Mouse (Mus musculus): ENCODE measurements around the gene Hpcal4. TPM values are rescaled to one million over a fixed set of nuclear protein-coding genes. Genes with fewer than 3 reads are reported as not detected.
A peak's percentile ranks its signal among the peaks of the same experiment; 100 is the strongest.

Gene Hpcal4
- total RNA-seq, 2 experiments from 2014 or later: 530 to 532 TPM

DNA sequence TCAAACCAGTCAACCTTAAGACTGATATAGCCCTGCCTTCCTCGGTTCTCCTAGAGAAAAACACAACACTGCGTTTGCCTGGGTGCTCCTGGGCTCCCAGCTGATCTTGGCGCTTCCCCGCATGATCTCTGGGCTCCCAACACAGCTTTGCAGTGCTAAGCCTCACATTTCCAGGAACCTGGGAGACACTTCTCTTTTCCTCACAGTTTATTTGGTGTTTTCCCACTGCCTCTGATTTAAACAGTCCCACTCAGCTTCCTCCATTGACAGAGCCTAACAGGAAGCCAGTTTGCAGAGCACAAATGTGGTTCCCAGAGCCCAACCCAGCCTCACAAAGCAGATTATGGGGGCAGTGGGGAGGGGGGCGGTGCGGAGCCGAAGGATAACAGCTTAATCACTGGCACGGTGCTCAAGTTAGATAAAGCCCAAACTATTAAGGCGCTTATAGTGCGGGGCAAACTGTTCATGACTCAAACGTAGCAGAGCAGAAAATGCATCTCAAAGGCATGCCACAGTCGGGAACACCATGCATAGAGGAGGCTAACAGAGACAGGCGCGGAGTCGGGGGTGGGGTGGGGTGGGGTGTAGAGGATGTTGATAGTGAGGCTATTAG, 20.6 kb upstream of the Hpcal4 start:
- intact Hi-C loops (cut with DNase I): no loop called here
- no peak overlapping the region for H3K4me3 ChIP-seq
- no peak overlapping the region for H3K27ac ChIP-seq
- no peak for DNase-seq (ENCODE audit: extremely low spot score in 1 of 2, low spot score in 2 of 2)
- no peak for TF ChIP-seq CTCF (IDR thresholded peaks at IDR 0.05)

DNA sequence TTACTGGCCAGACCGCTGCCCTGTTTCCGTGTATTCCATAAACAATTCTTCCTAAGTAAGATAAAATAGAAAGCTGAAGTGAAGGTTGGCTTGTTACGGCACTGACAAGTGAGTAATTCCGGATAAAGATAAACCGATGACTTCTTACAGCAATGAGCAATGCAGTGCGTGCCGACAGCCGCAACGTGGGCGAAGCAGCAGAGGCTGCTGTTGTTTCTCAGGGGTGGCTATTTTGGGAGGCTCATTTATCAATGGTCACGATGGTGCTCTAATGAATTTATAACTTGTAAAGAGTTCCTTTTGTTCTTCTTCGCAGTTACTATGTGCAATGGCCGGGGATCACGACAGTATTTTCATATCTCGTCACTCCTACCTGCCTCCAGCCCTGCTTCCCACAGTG, 18.9 kb upstream of the Hpcal4 start:
- TF ChIP-seq CTCF (IDR thresholded peaks at IDR 0.05): no peak
- intact Hi-C loops (cut with DNase I): loop anchor here (1.0 to 2.0 kb wide), 2 partner anchors 17 to 19 kb away; partner anchors contain the start of gene Hpcal4
- no peak overlapping the region for H3K4me3 ChIP-seq
- peak in 1 of 2 experiments; percentile 64 for DNase-seq (ENCODE audit: extremely low spot score in 1 of 2, low spot score in 2 of 2)
- no peak overlapping the region for H3K27ac ChIP-seq

DNA sequence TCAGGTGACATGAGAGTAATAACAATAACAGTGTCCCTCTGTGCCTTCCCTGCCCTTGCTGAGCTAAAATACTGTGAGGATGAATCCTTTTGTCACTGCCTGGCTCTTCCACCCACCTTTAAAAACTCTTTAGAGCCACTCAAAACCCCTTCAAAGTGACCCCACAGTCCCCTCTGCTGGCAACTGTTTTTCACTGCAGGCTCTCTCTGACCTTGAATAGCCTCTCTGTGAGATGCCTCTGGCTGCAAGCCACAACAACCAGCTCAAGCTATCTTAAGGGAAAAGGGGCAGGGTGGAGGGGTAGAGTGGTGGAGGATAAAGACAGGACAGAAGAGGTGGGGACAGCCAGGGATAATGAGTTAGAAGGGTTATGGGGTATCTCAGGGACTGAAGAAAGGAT, 11.2 kb upstream of the Hpcal4 start:
- intact Hi-C loops (cut with DNase I): no loop called here
- Histone ChIP-seq H3K4me3 (no peak overlapping the region), H3K27ac (no peak overlapping the region)
- no peak for DNase-seq (ENCODE audit: extremely low spot score in 1 of 2, low spot score in 2 of 2)
- no peak; the same call in 1 of the 2 replicates for TF ChIP-seq CTCF (IDR thresholded peaks at IDR 0.05)

DNA sequence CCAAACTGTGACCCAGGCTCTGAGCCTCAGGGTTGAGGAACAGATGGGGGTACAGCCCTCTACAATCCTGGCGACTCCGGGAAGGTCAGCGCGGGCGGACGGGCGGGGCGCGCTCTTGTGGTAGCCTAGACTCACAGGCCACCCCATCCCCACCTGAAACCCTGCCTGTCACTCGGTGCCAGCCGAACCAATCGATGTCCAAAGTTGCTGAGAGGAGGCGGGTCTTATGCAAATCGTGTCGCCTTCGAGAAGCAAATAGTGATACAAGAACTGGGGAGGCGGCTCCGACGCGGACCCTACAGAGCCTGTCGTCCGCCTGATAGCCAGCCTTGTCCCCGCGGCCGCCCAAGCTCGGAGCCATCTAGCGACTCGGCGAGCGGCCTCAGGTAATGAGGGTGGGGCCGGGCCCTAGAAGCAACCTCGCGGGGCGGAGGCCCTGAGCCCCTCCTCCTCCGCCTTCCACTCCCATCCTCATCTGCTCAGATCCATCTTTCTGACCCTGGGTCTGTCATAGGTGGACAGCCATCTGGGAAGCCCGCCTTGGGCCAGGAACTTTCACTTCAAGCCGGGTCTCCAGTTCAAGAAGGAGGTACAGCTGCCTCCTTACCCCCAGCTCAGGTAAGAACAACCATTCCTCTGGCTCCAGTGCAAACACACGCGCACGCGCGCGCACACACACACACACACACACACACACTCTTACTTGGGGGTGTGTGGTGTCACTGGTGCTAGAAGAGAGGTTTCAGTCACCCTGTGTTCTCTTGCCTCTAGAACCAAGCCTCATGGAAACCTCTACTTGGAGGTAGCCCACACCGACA, 421 bp downstream of the Hpcal4 start:
- DNase-seq (ENCODE audit: extremely low spot score in 1 of 2, low spot score in 2 of 2): peak; percentile 88 to 92
- Histone ChIP-seq H3K4me3 (peak overlapping the region; percentile 80), H3K27ac (peak overlapping the region; percentile 96)
- intact Hi-C loops (cut with DNase I): loop anchor here (2.0 kb wide), 1 partner anchor 19 kb away; no protein-coding TSS in a partner anchor
- no peak for TF ChIP-seq CTCF (IDR thresholded peaks at IDR 0.05)

DNA sequence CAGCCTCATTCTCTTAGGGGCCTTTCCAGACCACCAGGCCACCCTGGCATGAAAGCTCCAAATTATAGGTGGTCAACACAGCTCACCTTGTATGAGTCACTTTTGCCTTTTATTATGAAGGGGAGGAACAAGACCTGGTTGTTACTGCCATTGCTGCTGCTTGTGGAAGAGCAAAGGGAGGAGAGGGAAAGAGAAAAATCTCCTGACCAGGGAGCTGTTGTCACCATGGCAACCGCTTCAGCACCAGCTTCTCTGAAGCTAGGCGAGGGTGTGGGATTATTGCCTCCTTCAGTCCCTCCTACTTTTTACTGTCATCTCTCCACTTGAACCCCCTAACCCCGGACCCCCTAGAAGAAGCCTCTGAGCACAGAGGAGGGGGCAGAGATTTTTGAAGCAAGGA, 1.8 kb downstream of the Hpcal4 start:
- Histone ChIP-seq H3K4me3 (peak overlapping the region; percentile 80), H3K27ac (peak overlapping the region; percentile 96)
- intact Hi-C loops (cut with DNase I): no loop called here

DNA sequence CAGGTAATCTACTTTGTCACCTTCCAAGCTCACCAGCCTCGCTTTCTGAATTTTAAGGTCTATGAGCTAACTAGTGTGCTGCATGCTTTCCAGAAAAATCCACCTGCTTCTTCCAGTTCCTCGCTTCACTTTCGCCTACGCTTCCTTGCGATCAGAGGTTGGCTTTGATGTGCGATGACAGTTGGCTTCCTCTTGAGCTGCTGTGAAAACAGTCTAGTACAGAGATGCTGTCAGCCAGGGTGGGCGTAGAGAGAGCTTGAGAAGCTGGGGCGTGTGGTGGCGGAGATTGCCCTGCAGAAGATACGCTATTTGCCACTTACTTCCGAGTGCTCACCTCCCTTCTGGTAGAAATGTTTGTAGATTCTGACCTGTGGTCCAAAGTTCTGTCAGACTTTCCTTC, 9.3 kb downstream of the Hpcal4 start:
- H3K4me3 ChIP-seq: no peak overlapping the region
- H3K27ac ChIP-seq: peak overlapping the region; percentile 63
- peak; percentile 40 to 53 for DNase-seq (ENCODE audit: extremely low spot score in 1 of 2, low spot score in 2 of 2)
- TF ChIP-seq CTCF (IDR thresholded peaks at IDR 0.05): no peak
- intact Hi-C loops (cut with DNase I): no loop called here

More for the DNA sequence above, 1.8 kb downstream of the Hpcal4 start:
- DNase-seq (ENCODE audit: extremely low spot score in 1 of 2, low spot score in 2 of 2): peak; percentile 49 to 52
- no peak for TF ChIP-seq CTCF (IDR thresholded peaks at IDR 0.05)

DNA sequence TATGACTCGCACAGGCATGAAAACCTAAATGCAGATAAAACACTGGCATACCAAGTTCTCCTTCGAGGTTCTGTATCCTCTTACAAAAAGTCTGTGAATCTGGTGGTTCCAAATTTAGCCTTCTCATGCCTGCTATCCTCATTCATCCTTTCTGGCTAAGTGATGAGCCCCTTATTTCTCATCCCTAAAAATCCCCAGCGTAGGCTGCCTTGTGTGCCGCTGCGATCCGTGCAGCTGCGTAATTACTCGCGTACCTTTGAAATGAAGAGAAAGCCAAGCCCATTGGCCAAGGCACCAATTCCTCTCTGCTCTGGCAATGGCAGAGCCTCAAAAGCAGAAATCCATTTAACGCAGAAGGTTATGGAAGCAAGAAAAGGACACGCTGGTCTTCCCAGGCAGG, 10.8 kb downstream of the Hpcal4 start:
- Histone ChIP-seq H3K27ac (peak overlapping the region; percentile 60), H3K4me3 (no peak overlapping the region)
- no peak for DNase-seq (ENCODE audit: extremely low spot score in 1 of 2, low spot score in 2 of 2)
- intact Hi-C loops (cut with DNase I): no loop called here
- TF ChIP-seq CTCF (IDR thresholded peaks at IDR 0.05): no peak

DNA sequence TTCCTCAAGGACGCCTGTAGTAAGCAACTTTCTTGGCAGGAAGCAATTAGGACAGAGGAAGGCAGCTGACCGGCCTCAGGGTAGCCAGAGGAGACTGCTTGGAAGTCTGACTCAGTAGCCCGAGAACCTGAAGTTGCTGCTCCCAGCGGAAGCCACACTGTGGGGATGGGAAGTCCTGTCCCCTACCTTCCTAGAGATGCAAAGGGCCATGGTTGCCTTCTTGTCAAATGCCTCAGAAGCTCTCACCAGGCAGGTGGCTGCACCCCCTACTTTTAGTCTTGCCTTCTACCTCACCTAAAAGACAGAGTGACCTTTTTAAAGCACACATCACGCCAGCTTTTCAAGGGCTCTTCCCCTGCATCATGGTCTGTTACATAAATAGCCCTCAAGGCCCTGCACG, 13.7 kb downstream of the Hpcal4 start:
- no peak overlapping the region for H3K4me3 ChIP-seq
- intact Hi-C loops (cut with DNase I): no loop called here
- TF ChIP-seq CTCF (IDR thresholded peaks at IDR 0.05): no peak
- no peak for DNase-seq (ENCODE audit: extremely low spot score in 1 of 2, low spot score in 2 of 2)
- no peak overlapping the region for H3K27ac ChIP-seq

DNA sequence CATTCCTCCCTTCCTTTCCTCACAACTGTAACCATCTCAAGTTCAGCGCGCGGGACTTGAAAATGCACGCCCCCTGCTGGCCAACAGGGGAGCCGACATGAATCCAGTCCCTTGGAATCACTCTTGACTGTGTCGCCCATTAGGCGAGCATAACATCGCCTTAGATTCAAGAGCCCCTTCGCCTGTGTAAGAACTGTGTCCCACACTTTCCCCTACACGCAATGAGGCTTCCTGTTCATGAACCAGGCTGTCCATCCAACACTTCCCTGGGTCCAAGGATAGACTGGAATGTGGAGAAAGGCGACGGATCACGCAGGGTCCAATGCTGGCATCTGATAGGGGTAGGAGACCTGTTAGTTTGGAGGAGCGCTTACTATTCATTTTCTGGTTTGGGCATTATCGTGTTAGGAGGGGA, 17.8 kb downstream of the Hpcal4 start:
- peak; percentile 93 for TF ChIP-seq CTCF (IDR thresholded peaks at IDR 0.05)
- intact Hi-C loops (cut with DNase I): loop anchor here (2.0 kb wide), 1 partner anchor 46 kb away; no protein-coding TSS in a partner anchor
- H3K4me3 ChIP-seq: peak overlapping the region; percentile 57
- peak; percentile 66 to 78 for DNase-seq (ENCODE audit: extremely low spot score in 1 of 2, low spot score in 2 of 2)
- peak overlapping the region; percentile 60; the same call in 1 of the 2 replicates for H3K27ac ChIP-seq

DNA sequence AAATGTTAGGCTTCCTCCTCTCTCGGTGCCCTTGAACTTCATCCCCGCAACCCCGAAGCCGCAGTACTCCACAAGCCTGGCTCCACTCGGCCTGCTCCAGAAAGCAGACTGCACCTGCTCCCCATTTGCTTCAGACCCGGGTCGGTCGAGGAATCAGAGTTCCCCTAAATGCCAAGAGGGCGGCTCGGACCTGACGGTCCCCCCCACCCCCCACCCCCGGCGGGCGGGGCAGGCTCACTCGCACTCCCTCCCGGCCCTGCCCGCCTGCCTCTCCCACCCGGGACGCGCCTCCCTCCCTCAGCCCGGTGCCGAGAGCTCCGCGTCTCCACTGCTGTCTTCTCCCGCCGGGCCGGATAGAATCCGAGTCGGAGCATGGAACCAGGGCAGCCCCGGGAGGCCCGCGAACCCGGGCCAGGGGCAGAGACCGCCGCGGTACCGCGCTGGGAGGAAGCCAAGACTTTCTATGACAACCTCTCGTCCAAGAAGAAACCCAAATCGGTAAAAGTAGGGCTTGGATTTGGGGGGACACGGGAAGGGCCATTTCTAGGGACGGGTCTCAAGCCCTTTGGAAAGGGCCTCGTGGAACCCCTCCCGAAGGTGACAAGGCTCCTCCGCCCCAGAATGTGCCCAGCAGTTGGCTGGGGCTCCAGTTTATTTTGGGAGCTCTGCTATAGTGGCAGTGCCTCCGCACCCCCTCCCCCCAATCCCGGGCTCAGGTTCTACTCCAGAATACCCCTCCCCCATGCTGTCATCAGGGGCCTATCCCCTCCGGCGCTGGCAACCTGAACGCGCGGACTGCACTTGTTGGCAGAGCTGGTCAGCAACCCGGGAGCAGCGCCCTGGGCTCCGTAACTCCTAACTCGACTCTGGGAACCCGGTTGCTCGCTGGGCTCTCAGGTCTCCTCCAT, 18.4 kb downstream of the Hpcal4 start, which contains the start of gene Nt5c1a:
Gene Nt5c1a, plus strand, starts transcription at position 319 of the 908 bp plus-strand sequence.
- intact Hi-C loops (cut with DNase I): loop anchor here (2.0 kb wide), 1 partner anchor 47 kb away; no protein-coding TSS in a partner anchor
- no peak for TF ChIP-seq CTCF (IDR thresholded peaks at IDR 0.05)
- peak within 1 kb of the TSS; percentile 57 for H3K4me3 ChIP-seq
- peak within 1 kb of the TSS; percentile 60 for H3K27ac ChIP-seq
- DNase-seq (ENCODE audit: extremely low spot score in 1 of 2, low spot score in 2 of 2): peak; percentile 47 to 50

DNA sequence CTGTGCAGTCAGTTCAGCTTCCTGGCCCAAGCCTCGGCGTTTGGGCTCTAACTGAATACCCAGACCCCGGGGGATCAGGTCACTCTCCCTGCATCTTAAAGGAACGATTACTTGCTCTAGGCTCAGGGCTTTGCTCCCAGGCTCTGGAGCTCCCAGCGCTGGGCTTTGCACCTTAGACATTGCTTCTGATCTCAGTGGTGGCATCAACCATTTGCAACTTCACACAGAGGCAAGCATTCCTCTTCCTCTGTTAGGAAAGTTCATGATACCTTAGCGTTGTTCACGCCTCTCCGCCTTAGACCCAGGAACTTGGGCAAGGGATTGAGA, 19.0 kb downstream of the Hpcal4 start:
- Histone ChIP-seq H3K27ac (no peak overlapping the region; the same call in 1 of the 2 replicates), H3K4me3 (peak overlapping the region; percentile 57)
- TF ChIP-seq CTCF (IDR thresholded peaks at IDR 0.05): no peak
- no peak for DNase-seq (ENCODE audit: extremely low spot score in 1 of 2, low spot score in 2 of 2)
- intact Hi-C loops (cut with DNase I): no loop called here
